Mouse (Mus musculus) right cerebral cortex, postnatal 36 days (tissue): ENCODE results near the gene Map3k10.
A peak's percentile ranks its signal among the peaks of the same experiment; 100 is the strongest.

Source experiments
- DNase-seq, 2 experiments: peaks; one replicate each; pipeline ENCODE4 v3.0.0; 2022; ENCODE audit warnings: low spot score in 2 of 2, mixed read lengths in 1 of 2

The Map3k10 gene

DNA sequence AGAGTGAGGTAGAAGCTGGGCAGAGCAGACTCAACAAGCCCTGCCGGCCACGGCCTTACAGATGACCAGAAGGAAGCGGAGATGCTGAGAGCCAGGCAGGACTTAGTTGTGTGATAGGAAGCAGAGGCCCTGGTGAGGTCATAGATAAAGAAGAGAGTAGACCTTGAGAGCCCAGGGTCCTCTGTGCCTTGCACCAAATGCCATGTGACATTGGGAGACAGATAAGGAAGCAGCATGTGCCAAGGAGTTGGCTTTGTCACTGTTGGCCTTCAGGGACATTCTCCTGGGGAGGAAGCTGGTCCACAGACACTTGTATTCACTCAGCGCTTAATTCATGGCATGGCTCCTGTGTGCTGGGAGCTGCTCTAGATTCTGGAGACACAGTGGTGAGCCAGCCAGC is 65.1 kb downstream of the Map3k10 start:
- no peak for DNase-seq

DNA sequence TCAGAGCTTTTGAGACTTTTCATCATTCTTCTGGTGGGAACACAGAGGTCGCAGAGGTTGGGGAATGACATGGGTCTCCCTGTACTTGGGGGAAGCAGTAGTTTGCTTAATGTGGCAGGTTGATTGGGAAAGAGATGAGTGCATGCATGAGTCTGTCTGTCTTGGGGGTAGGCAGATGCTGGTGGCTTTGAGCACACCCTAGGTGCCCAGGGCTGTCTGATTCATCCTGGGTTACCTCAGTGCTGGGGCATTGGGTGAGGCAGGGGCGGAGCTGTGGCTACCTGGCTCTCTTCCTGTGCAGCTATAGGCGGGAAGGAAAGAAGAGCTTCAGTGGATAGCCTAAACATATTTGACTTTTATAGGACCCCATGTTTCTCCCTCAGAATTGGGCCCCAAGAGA is 66.3 kb downstream of the Map3k10 start:
- DNase-seq: no peak

DNA sequence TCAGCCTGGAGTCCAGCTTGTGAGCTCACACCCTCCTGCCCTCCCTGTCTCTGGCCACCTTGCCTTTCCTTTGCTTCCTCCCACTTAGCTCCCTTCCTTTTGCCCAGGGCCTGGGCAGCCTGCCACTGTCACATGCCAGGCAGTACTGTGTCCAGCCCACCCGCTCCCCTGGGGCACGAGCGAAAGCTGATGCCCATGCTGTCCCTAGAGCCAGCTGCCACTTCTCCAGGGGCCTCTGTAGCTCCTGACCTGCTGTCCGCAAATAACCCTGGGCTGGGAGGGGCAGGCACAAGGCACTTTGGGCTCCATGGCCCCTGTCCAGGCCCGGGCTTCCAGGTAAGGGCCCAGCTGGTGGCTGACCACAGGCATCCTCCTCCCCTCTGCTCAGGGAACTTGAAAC is 66.8 kb downstream of the Map3k10 start:
- DNase-seq: peak in 1 of 2 experiments; percentile 37

DNA sequence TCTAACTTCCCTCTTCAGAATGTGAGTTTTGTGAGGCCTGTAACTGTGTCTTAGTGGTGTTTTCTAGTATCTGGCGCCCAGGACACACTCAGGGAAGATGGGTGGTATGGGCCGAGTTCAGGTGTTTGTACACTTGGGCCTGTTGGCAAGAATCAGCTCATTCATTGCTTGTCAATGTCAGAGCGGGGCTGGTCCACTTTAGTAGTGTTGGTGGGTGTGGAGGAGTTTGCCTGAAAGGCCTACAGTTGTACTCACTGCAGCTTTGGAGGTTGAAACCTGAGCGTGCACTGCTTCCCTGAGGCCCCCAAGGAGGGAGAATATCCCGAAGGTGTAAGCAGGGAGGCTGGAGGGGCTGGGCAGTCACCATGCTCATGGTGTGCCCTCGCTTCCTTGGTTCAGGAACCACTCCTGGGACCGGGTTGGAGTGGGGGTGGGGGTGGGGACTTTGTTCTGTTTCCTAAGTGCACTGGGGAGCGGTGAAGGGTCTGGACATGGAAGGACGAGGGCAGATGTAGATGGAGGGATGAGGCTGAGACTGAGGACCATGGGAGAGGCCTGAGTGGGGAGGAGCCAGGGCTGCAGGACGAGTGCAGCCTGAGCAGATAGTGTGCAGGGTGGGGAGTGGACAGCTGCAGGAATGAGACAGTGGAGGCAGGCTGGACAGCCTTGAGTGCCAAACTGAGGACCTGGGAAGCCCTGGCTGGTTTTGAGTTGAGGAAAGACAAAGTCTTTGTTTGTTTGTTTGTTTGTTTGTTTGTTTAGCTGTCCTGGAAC is 67.7 kb downstream of the Map3k10 start:
- no peak for DNase-seq
